Mouse (Mus musculus) right cerebral cortex, postnatal 10 days (tissue): ENCODE results near the gene Apoa4.

Experiments
- DNase-seq, 2 experiments: peaks; one replicate each; pipeline ENCODE4 v3.0.0; 2021; ENCODE audit warnings: low spot score in 2 of 2

The Apoa4 gene

GRCm38 (mm10) chr9:46240526-46241153, at the start of gene Apoa4:
Gene Apoa4 (plus strand): TSS chr9:46240696.
- no peak for DNase-seq

GRCm38 (mm10) chr9:46191234-46191633, 49.3 kb upstream of the Apoa4 start:
- DNase-seq: no peak

GRCm38 (mm10) chr9:46191644-46192043, 48.9 kb upstream of the Apoa4 start:
- DNase-seq: no peak

GRCm38 (mm10) chr9:46192642-46193041, 47.9 kb upstream of the Apoa4 start:
- no peak for DNase-seq

- no peak for DNase-seq
These were observed 45.7 kb upstream of the Apoa4 start for GRCm38 (mm10) chr9:46194809-46195208.

- no peak for DNase-seq
These were observed 43.8 kb upstream of the Apoa4 start for GRCm38 (mm10) chr9:46196699-46197169.

GRCm38 (mm10) chr9:46198461-46198860, 42.0 kb upstream of the Apoa4 start:
- DNase-seq: peak in 1 of 2 experiments; percentile 45

GRCm38 (mm10) chr9:46198936-46199335, 41.6 kb upstream of the Apoa4 start:
- DNase-seq: no peak

- no peak for DNase-seq
These were observed 40.9 kb upstream of the Apoa4 start for GRCm38 (mm10) chr9:46199609-46200008.

GRCm38 (mm10) chr9:46206834-46207500, 33.5 kb upstream of the Apoa4 start:
- no peak for DNase-seq

GRCm38 (mm10) chr9:46207501-46207869, 33.0 kb upstream of the Apoa4 start:
- DNase-seq: no peak

GRCm38 (mm10) chr9:46208401-46208974, 32.0 kb upstream of the Apoa4 start:
- no peak for DNase-seq

- no peak for DNase-seq
These were observed 30.0 kb upstream of the Apoa4 start for GRCm38 (mm10) chr9:46210473-46210872.

GRCm38 (mm10) chr9:46214276-46214675, 26.2 kb upstream of the Apoa4 start:
- no peak for DNase-seq

GRCm38 (mm10) chr9:46214946-46215337, 25.6 kb upstream of the Apoa4 start:
- DNase-seq: no peak

GRCm38 (mm10) chr9:46215338-46216322, 24.9 kb upstream of the Apoa4 start:
- DNase-seq: no peak

- no peak for DNase-seq
These were observed 23.6 kb upstream of the Apoa4 start for GRCm38 (mm10) chr9:46216744-46217470.

GRCm38 (mm10) chr9:46218176-46218575, 22.3 kb upstream of the Apoa4 start:
- no peak for DNase-seq

- no peak for DNase-seq
These were observed 17.4 kb upstream of the Apoa4 start for GRCm38 (mm10) chr9:46223090-46223489.

- DNase-seq: no peak
These were observed 16.4 kb upstream of the Apoa4 start for GRCm38 (mm10) chr9:46224101-46224500.

GRCm38 (mm10) chr9:46224945-46225660, 15.4 kb upstream of the Apoa4 start:
- DNase-seq: no peak
